Mouse (Mus musculus) right cerebral cortex, postnatal 36 days (tissue): ENCODE data around the gene Lef1.

Experiments used
- DNase-seq, 2 experiments: peaks; one replicate each; pipeline ENCODE4 v3.0.0; 2022; ENCODE audit warnings: low spot score in 2 of 2, mixed read lengths in 1 of 2

Gene Lef1

DNA sequence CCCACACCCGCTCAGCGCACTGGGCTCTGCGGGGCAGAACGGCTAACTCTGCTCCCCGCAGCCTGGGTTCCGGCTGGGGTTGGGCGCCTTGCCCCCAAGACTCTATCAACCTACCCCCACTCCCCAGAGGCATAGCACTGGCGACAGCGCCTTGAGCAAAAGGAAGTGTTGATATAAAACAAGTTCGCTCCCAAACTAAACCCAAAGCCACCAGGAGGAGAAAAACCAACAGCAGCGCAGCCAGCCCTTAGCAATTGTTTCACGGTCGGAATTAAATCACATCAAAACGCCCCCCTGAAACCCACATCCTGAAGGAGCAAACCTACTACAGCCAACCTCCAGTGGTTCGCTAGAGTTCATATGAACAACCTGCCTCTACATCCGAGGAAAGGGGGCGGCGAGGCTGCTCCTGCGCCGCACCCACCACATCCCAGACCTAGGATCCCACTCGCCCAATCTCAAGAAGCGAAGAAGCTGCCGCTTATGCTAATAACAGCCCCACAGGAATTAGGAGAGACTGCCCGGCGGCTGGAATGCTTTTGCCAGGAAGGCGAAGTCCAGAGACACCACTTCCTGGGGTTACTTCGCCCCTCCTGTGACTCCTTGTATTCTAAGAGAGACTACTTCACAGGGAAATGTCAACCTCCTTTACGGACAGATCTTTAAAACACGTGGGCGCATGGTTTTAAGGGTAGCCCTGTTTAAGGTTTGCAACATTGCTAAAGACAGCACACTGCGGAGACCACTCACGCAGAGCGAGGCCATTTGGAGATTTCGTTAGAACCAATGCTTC lies 2.8 kb upstream of the Lef1 start:
- no peak for DNase-seq

DNA sequence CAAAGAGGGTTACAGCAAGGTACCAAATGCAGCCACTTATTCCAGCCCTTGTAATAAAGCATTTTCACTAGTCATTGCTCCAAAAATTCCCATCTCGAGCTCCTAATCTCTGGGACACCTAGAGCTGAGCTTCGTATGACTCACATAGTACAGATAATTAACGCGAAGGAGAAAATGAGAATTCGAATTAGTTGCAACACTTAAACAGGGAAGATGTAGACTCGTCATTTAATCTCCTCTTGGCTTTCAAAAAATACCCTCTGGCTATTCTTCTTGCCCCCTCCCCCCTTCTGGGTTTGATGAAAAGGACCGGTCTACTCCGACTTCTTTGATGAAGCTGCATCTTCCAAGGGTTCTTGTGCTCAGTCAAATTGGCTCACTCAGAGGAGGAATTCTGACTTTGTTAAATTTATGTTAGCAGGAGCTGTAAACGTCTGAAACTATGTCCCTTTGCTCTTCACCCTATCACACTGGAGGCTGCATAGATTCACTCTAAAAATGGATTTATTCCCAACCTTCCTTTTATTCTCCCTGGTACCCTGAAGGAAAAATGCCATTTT lies 2.1 kb upstream of the Lef1 start:
- DNase-seq: no peak

DNA sequence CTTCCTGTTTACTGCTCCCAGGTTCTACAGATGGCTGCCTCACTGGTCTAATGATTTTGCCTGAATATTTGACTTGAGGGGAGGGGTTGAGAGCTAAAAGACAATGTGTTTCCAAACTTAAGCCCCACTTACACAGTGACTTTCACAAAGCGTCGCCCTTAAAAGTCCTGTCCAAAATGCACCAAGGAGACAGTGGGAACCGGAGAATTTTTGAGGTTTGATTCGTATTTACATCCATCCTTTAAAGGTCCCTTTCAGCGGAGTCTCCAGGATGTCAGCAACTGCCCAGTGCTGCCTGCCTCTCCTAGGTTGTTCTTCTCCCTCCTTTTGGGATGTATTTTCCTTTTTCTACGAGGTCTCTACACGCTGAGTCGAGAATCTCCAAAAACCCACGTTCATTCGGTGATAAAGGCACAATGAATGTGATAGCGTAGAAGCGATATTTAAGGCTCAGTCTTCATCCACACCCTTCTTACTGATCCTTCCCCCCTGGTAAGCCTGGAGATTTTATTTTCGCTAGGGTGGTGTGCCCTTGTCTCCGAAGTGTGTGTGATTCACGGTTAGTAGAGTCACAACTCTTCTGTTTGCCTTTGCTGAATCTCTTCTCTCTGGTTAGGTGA lies 1.1 kb upstream of the Lef1 start:
- no peak for DNase-seq

DNA sequence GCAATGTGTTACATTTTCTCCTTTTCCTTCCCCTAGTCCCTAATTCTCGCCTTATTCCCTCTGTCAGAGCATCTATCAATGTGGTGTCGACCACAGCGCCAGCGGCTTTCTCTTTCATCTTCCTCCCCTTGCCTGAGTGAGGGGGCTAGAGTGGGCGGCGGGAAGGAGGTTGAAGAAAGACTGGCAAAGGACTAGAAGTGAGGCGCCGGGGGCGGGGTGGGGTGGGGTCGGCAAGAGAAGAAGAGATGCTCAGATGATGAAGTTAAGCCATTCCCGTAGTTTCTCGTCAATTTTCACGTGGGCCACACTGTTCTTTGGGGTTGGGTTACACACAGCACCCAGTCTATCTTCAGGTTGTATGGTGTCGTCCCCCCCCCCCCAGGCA lies 593 bp upstream of the Lef1 start:
- no peak for DNase-seq

DNA sequence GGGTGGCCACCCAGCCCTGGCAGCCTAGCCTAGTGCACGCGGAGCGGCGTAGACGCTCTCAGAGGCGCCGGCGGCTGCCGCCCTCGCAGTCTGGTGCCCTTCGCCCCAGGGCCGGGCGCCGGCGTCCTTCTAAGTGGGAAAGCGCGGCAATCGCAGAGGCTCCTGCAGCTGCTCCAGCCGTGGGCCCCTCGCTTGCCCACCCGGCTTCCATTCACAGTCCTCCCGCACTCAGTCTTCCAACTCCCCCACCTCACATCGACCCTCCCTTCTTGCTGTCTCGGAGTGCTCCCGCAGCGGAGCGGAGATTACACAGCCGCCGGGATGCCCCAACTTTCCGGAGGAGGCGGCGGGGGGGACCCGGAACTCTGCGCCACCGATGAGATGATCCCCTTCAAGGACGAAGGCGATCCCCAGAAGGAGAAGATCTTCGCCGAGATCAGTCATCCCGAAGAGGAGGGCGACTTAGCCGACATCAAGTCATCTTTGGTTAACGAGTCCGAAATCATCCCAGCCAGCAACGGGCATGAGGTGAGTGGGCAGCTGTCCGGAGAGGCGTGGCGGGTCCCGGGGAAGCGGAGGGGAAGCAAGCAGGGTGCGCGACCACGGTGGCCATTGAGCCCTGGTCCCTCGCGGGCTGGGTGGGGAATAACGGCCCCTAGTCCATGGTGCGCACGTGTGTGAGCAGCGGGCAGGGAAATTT lies 1.0 kb downstream of the Lef1 start:
- no peak for DNase-seq

DNA sequence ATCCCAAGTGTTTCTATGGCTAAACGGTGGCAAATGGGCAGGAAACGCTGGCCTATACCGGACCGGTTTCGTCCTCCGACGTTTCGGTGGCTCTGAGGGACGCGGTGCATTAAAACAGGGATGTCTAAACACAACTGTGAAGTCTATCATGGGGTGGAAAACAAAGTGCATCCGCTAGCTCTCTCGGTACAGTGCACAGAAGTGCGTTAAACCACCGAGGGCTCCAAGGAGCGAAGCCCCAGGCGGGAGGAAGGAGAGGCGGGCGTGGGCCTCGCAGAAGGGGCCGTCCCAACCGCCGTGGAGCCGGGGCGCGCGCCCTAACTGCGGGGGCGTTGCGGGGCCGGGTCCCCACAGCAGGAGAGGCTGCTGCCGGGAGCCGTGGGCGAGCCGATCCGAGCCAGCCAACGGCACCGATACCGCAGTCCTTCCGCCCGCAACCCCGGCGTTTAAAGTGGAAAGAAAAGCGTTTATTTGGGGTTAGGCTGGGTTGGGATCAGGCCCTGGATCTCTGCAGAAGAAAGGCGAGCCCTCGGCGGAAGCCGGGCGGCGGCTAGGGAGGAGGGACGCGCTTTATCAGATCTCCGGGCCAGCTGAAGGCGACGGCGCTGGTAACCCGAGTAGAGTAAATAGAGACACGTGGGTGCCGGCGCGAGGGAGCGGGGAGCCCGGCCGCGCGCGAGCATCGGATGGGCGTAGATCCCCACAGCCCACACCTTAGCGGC lies 1.7 kb downstream of the Lef1 start:
- DNase-seq: no peak

DNA sequence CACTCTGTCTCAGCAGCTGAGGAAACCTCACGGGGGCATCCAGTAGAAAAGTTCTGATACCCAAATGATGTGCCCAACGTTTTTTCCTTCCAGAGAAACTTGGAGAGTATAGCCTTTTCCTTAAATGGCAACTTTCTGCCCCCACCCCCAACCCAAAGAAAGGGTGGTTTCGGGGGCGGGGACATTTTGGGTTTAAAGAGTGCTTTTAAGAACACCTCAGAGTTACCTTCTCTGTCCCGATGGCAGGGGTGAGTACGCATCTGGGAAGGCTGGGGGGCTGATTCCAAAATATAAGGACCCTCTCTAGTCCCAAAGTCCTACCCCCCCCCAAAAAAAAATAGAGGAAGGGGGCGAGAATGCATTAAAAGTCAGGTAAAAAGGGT lies 2.3 kb downstream of the Lef1 start:
- DNase-seq: no peak

DNA sequence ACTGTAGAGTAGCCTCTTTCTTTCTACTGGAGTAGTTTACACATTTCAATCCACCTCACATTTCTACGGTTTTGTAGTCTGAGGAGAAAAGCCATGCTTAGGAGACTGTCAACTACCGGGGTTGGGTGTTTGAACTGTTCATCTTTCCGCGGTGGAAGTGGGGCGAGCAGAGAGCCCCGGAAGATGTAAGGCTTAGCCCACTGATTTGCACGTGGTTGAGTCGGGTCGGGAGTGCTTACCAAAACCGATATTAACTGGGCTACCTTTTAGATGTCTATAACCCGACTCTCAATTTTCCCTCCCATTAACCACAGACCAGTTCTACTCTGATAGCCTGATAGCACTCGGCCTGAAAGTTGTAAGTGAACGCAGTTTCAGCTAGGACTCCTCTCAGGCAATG lies 2.8 kb downstream of the Lef1 start:
- DNase-seq: no peak

DNA sequence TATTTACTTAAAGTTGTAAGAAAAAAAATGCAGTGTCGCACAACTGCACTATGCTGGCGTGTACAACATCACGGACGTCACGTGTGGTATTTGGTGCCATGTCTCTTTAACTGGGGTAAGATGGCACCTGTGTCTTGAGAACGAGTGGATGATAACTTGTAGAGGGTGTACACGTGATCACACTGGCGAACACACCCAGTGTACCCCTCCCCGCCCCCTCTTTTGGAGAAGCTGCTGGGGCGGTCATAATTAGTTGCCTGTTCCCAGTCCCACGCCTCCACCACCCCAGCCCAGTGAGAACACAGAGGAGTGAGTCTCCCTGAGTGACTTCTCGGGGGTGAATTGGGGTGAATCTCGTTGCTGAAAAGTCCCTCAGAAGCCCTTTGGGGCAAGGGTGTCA lies 5.8 kb downstream of the Lef1 start:
- no peak for DNase-seq

DNA sequence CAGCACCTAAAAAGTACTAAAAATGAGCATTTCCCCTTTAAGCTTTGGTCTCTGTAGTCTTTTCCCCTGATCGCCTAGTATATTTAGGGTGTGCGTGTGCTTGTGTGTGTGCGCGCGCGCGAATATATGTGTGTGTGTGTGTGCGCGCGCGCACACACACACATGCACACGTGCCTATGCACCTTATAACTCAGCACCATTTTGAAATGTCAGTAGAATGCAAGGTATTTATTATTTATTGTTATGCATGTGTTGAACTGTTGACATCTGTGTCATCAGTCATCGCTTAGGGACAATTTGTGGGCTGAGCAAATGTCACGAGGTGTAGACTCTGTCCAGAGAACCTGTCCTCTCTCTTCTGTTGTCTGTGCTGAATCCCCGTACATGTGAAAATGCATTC lies 7.1 kb downstream of the Lef1 start:
- DNase-seq: no peak

DNA sequence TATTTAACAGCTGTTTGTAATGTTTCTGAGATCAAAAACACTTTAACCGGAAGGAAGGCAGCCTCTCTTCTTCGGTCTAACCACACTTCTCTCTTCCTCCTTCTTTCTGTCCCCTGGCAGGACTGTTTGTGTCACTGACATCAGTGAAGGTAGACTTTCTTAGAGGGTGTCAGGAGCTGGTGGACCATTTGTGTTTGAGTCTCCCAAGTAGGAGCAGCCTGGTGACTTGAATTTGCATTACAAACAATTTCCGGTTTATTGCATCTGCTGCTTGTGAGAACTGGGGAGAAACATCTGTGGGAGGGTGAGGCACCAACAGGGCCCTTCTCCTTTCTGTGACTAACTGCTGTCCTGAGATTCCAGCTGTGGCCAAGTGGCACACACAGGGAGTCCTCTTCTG lies 7.6 kb downstream of the Lef1 start:
- no peak for DNase-seq

DNA sequence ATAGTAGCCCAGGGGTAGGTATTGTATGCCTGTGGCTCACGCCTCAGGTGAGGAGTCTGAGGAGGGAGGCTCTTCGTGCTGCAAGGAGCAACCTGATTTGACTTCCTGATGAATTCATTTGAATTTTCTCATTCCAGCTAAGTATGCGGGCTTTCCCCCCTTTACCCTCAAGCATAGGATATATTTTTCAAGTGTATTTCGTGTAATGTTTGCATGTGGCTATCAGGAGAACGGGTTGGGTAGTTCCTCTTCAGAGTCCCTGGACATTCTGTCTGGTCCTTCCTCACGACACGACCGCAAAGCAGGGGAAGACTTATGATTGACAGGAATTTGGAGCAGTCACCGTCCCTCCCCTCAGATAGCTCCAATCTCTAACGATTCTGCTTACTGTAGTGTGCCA lies 9.2 kb downstream of the Lef1 start:
- DNase-seq: no peak

DNA sequence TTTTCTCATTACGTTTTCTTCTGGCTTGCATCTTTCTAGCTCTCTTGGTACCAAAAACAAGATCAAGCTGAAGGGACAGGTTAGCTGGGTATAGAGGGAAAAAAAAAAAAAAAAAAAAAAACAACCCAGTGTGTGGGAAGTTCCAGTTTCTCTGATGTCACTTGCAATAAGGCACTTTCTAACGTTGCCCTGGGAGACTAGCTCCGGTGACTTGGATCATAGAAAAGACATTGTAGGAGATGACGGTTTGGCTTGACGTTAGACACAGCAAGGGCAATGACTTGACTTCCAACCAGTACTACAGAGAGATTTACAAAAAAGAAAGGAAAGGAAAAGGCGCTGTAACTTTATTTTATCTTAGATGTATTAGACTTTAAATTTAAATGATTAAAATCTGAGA lies 13.2 kb downstream of the Lef1 start:
- no peak for DNase-seq

DNA sequence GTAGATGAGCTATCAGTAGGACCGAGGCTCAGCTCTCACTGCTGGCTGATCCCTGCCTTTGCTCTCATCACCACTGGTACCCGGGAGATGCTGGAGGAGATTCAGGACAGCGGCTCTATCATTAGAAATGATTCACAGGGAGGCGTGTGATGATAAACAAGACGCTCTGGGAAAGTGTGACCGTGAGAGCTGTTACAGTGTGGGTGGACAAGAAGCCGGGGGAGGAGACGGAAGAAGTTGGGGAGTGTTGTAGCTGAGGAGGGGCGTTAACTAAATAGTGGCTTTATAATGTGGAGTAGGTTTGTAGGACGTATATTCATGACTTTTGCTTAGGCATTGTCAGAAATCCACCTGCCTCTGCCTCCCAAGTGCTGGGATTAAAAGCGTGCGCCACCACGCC lies 15.6 kb downstream of the Lef1 start:
- no peak for DNase-seq

DNA sequence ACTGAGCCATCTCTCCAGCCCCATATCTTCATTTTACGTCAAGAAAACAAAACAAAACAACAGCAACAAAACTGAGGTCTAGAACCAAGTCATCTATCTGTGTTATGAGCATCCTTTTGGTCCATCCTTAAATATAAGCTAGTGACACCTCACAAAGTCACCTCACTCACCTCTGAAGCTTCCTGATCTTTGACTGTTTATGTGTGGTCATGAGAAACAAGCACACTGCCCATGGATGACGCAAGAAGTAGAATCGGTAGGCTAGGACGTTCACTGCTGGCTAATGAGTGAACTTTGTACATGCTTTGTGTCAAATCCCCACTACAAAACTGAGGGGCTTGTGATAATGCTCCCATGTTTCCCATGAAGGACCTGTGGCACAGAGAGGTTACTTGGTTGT lies 16.2 kb downstream of the Lef1 start:
- DNase-seq: no peak

DNA sequence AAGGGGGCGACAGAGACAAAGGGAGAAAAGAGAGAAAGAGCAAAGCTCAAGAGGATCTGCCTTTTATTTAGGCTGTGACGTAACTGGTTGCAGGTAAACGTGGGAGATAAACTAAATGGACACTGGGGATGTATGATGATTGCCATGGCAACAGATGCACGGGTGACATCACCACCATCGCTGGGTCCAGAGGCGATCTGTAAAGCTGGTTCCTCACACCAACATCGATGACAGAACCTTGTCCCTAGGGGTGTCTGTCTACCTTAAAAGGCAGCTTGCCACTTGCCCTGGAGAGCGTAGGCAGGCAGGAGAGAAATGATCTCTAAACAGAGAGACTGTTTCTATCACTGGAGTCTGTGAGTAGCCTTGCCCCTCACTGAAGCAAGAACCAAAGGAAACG lies 23.7 kb downstream of the Lef1 start:
- DNase-seq: no peak

DNA sequence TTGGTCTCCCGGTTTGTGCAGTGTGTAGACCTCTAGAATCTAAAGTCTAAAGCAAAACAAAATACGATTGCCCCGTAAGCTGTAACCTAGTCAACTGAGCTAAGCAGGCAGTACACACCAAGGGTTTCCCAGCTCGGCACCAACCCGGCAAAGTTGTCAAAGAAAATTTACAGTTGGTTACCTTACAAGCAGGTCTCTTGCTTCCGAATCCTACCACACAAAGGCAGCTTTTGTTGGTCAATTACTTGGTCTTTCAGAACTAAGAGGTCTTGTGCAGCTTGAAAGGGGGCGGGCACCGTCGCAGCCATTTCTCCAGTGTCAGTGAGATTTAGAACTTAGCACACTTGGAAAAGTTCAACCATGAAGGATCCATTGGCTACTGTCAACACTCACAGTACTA lies 25.2 kb downstream of the Lef1 start:
- DNase-seq: no peak

DNA sequence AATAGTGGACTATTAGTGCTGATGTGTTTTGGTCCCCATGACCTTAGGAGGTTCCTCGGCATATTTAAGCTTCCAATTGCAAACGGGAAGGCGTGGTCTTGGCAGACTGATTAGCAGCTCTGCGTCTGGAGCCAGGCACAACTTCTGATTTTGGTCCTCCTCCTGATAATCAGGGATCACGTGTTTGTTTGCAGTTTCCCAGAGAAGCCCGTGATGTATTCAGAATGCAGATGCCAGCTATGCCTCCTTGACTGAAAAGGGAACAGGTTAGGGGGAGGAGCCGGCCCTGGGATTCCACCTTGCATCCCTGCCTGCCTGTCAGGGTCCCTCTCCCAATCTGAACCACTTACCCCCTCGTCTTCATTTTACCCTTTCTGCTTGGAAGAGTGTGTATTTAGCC lies 26.2 kb downstream of the Lef1 start:
- no peak for DNase-seq

DNA sequence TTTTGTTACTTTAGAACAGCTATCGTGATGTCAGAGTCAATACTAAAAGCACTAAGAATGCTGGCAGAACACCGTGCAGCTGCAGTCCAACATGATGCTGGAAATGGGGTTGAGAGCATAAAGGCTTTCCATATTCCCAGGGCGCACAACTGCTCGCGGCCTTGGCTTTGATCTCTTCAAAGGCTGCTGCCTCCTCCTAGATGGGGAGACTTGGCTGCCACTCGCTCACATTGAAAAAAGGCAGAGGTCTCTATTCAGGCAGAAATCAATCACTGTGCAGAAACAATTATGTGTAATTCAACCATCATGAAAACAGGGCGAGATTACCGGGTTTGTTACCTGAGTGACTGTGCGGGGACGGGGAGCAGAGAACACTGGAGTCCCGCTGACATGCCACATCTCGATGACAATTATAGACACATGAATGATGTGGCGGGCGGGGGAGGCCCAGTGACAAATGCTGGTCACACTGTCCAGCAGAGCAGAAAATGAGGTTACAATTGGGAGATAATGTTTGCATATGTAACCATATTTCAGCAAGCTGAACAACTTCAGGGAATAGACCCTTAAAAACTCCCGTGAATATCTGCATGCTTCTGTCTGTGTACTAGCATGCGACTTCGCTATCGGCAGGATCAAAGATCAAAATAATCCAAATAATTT lies 27.0 kb downstream of the Lef1 start:
- no peak for DNase-seq

DNA sequence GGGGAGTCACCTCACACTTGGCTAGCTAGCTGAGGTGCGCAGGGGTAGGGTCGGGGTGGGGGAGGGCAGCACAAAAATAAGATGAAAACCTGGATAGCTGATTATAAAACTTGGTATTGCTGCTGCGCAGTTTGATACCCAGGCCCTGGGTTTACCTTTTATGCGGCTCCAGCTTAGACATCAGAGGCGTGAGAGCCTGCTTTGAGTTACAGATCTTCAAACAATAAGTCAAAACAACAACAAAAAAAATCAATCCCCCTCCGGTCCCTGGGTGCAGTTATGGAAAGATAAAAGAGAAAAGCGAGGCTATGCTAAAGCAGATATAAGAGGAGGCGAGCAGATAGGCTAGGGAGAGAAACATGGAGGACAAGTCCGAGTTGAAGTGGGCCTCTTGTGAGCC lies 28.0 kb downstream of the Lef1 start:
- no peak for DNase-seq

DNA sequence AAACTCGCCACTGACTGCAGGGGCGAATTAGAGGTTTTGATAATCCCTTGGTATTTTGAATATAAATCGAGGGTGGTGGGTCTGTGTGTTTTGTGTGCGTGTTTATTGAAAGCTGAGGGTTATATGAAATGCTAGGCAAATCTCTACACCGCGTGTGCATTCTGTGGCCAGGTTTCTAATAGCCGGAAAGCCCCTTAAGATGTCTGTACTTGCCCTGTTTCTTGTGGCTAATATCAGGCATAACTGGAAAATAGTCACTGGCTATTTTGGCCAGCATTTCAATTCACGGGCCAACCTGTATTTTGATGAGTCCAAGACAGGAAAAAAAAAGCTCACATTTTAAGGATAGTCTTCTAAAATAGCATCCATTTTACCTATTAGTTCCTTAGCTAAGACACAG lies 28.5 kb downstream of the Lef1 start:
- no peak for DNase-seq
